Mouse (Mus musculus) olfactory bulb, adult 2 months (tissue): ENCODE measurements around the gene Arfgef2.

Experiments used
- CTCF ChIP-seq: fragments of 200-500 bp; IDR thresholded peaks from 2 replicates; pipeline ENCODE4 v1.5.1; 2012; ENCODE audit warnings: low read depth, mild to moderate bottlenecking, low read length, moderate library complexity; ENCODE audit not compliant: insufficient read depth
- POLR2A ChIP-seq: fragments of 200-500 bp; IDR thresholded peaks from 2 replicates; pipeline ENCODE4 v1.6.1; 2012; ENCODE audit warnings: mild to moderate bottlenecking, low read depth, low read length, moderate library complexity; ENCODE audit not compliant: insufficient read depth

GRCm38 (mm10) chr2:166892158-166892680, 86.8 kb downstream of the Arfgef2 start:
- TF ChIP-seq CTCF, result no peak
- no peak for TF ChIP-seq POLR2A
